Mouse (Mus musculus): ENCODE measurements around the gene Hsd17b1.

DNA sequence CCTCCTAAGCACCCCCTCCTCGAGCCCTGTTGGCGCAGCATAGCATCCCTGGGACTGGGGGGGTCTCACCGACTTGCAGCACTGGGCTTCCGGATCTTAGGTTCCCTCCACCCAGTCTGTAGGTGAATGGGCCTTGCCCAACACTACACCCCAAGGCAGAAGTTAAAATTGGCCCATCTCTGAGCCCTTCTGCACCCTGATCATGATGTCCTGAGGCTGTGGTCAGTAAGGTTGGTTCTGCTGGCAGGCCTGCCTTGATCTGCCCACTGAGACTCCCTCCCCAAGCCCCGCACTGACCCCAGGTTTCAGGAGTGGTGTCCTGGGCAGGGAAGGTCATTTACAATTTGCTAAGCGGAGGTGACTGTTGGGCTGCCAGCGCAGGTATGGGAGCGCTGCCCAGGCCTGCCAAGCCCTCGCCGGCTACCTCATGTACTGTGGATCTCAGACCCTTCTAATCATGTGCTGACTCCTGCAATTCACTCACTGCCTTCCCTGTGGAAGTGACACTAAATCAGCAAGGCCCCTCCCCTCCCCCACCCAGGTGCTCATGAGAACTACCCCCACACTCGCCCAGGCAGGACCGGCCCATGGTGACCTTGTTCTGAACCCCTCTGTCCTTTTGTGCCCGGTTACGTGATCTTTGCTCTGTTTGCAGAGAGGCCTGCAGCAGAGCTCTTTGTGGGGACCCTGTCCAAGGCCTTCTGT, 15.1 kb upstream of the Hsd17b1 start:
- TF ChIP-seq CTCF (IDR thresholded peaks at IDR 0.05; ENCODE audit: control insufficient read depth, insufficient read depth, insufficient read length) (no peak), MYOD1 (IDR thresholded peaks at IDR 0.05; ENCODE audit: control insufficient read depth, insufficient read length, low read depth) (no peak)
